Mouse (Mus musculus): ENCODE measurements around the gene Prph.
A peak's percentile ranks its signal among the peaks of the same experiment; 100 is the strongest.

Gene Prph

DNA sequence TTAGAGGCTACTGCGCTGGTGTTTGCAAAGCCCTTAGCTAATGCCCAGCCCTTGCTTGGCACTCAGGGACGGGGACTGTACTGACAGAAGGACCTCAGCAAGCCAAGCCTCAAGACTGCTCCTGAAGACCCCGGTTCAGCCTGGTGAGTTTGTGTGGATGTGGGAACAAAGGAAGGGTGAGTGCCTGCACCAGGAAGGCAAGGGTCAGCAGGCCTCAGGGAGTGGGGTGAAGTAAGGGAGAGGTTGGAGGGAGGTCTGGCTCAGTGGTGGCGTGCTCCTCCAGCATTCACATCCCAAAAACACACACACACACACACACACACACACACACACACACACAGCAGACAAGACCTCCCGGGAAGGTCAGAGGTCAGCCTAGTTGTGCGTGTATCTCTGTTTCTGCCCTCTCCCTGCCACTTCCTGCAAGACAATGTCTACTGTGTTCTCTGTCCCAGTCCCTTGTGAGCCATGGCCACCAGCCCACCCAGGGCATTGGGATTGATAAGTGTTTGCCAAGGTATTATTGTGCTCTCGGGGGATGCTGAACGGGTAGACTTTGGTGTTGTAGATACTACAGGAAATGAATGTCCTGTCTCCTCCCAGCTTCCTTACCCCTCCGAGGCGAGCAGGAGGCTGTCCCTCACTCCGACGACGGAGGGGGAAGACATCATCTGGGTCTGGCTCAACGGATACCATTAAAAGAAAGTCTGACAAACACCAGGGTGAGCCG, 23.4 kb downstream of the Prph start:
- DNase-seq, result no peak

DNA sequence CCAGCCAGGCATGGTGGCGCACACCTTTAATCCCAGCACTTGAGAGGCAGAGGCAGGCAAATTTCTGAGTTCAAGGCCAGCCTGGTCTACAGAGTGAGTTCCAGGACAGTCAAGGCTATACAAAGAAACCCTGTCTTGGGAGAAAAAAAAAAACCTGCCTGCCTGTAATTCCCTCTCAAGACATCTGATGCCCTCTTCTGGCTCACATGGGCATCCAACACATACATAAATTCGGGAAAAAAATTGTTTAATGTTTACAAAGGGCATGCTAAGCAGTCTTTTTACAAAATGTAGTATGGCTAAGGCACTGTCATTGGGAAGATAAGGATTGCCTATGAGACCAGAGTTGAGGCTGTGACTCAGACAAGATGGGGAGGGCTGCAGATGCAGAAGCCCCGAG, 24.8 kb downstream of the Prph start:
- DNase-seq, result no peak

DNA sequence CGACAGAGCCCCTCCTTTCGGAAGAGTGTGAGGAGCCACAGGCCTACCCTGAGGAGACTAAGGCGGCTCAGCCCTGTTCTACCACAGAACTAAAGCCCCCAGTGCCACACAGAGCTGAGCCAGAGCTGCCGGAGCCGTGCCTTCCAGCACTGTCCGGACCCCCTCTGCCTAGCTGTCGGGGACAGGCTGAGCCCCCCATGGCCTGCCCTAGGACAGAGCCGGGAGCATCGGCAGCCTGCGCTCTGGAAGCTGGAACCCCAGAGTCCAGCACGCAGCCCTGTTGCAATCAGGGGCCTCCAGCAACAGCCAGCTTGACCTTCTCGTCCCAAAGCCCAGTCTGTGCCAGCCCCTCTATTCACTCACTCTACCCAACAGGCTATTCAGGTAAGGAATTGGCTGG, 27.3 kb downstream of the Prph start:
- DNase-seq, result no peak

DNA sequence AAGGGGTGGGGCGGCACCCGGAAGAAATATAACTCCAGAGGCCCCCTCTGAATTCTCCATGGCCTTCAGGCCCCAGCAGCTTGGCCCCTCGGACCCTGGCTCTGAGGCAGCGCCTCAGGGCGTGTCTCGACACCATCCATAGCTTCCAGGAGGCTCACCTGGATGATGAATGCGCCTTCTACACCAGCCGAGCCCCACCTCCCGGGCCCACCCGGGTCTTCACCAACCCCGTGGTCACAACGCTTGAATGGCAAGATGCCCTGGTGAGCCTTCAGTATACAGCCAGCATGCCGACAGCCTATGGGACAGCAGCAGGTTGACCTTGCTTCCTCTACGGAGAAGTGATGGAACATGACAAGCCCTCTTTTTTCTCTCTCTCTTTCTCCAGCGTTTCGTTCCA, 27.9 kb downstream of the Prph start:
- no peak for DNase-seq

DNA sequence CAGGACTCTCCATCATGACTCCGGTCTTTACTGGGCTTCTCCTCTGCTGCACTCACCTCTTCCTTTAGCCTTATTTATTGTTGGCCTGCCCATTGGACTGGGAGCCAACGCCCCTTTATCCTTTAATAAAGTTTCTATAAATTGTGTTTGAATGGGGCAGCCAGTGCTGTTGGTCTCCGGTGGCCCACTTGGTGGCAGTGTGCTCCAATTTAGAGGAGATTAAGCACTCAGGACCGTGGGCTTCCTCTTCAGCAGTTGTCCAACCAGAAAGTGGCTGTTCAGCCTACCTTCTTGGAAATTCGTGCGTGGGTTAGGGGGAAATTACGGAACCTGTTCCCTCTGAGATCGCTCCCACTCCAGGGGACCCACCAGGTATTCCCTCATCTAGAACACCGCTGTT, 28.3 kb downstream of the Prph start:
- peak; percentile 70 for DNase-seq

DNA sequence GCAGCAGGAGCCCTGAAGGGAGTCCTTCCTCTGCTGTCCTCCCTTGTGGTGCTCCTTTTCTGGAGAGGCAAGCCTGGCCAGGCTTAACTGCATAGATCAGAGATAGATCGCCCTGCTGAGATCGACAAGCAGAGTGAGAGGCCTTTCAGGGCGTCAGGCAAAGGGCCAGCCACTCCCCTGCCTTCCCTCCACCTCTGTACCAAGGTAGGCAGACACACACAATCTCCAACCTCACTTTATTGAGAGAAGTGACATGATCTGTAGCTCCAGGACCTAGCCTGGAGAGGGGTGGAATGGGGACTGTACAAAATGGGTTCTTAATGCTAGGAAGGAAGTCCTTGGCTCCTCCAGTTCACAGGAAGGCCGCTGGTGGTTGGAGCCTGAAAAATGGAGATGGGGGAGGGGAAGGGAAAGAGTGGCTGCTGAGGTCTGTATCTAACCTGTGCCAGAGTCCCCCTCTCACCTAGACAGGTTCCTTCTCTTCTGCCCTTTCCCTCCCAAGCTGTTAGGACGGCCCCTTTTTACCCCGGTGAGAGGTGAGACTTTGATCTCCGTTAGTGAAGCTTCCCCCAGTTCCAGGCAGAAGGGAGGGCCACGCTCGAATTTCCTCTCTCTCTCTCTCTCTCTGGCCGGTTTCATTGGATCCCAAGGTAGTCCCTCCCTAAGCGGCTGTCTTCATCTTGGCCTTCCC, 29.0 kb downstream of the Prph start:
- DNase-seq, result no peak

DNA sequence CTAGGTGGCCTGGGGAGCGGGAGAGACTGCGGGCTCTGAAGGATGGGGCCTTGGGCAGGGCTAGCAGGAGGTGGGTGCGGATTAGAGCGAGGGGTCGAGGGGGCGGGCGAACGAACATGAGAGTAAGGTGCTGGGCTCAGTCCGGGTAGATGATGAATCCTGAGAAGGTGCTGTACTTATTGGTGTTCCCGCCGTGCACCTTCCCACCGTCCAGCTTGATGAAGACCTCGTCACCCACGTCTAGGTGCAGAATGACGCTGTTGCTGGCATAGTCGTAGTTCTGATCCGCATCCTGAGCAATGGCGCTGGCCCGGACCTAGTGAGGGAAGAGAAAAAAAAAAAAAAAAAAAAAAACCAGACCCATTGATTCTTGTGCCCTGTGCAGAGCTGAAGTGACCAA, 29.6 kb downstream of the Prph start:
- DNase-seq, result no peak

DNA sequence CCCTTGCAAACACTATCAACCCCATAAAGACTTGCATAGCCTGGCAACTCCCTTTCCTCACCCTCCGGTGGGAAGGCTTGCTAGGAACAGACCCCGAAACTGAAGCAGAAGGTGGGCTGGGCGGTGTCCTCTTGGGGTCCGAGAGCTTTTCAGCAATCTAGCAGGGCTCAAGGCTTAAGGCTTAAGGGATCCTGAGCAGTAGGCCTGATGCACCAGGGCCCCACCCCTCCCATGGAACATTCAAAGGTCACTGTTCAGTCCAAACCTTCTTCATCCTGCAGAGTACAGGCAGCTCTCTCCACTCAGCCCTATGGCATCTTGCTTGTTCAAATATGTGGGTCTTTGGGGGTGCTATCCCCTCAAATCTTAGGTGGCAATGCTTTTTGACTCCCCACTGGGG, 31.0 kb downstream of the Prph start:
- DNase-seq, result no peak

DNA sequence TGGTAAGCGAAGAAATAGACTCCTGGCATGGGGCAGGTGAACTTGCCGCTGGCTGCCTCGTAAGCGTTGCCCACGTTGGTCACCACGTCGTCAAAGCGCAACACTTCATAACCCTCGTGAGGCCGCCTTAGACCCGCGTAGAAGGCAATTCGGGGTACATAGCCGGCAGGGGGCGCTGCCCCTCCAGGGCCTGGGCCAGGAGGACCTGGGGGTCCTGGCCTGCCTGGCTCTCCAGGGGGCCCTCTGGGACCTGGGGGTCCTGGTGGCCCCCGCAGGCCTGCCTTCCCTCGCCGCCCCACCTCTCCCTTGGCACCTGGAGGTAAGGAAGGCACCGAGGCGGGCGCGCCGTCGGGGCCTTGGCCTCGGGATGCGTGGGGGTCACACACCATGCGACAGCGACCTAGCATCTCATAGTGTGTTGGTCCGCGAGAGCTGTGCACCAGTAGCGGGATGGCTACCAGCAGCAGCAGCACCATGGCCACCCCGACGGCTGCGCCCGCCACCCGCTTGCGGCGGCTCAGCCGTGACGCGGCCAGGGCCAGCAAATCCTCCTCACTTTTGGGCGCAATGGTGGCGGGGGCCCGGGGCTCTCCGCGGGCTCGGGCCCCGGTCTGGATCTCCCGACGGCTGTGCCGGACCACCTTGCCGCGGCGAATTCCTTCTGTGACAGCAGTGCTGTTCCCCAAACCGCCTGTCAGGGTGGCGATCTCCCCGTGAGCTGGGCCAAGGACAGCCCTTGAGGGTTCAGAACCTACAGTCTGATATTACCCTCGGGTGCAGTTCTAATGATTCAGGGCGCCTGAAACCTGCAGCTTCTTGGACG, 32.5 kb downstream of the Prph start, which contains the start of gene C1ql4:
Gene C1ql4, minus strand, starts transcription at position 565 of the 823 bp plus-strand sequence.
- DNase-seq, result peak; percentile 50

DNA sequence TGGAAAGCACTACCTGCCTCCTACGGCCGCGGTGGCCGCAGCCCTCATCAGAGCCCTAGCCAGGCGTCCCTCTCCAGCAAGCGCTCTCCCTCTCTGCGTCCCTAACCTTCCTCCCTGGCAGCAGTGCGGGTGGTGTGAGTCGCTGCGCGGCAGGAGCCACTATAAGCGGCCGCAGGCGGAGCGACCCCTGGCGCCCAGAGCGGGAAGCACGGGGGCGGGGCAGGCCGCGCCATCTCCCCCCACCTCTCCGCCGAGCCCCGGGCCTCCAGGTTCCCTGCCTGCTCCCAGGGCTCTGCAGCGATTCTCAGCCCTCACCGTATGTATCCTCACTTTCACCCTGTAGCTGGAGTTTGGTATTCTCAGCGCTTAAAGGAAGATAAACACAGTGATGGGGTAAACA, 33.3 kb downstream of the Prph start:
- peak; percentile 86 for DNase-seq

DNA sequence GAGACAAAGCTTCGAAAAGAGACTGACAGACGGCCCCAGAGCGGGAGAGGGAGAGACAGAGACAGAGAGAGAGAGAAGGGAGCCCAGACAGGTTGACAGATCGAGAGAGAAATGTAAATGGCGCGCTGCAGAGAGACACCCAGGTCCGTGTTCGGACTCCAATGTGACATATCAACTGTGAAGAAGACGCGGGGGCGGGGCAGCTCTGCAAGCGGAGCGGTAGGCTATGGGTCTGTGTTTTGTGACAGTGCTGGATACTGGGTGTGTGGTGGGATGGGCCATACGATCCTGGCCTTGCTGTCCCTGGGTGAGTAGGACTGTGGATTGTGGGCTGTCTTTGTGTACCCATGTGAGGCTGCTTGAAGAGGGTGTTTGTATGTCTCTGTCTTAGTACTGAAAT, 34.1 kb downstream of the Prph start:
- DNase-seq, result no peak

DNA sequence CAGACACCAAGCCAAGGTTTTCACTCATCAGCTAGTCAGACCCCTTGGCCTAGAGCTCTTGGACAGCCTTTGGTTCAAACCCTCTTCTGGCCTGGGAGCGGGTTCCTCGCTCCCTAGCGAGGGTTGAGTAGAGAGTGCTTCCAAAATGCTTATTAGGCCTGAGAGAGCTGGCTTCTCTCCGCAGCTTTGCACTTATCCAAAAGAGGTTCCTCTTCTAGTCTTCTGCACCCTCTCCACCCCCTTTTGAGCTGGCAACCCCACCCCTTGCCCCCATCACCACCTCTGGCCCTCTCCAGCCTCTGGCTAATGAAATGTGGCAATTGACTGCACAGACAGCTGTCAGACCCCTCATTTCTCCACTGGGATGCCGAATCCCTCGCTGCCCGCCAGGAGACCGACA, 37.9 kb downstream of the Prph start, which contains the start of gene Dnajc22:
Gene Dnajc22, plus strand, starts transcription at position 301 of the 400 bp plus-strand sequence.
- DNase-seq, result no peak

DNA sequence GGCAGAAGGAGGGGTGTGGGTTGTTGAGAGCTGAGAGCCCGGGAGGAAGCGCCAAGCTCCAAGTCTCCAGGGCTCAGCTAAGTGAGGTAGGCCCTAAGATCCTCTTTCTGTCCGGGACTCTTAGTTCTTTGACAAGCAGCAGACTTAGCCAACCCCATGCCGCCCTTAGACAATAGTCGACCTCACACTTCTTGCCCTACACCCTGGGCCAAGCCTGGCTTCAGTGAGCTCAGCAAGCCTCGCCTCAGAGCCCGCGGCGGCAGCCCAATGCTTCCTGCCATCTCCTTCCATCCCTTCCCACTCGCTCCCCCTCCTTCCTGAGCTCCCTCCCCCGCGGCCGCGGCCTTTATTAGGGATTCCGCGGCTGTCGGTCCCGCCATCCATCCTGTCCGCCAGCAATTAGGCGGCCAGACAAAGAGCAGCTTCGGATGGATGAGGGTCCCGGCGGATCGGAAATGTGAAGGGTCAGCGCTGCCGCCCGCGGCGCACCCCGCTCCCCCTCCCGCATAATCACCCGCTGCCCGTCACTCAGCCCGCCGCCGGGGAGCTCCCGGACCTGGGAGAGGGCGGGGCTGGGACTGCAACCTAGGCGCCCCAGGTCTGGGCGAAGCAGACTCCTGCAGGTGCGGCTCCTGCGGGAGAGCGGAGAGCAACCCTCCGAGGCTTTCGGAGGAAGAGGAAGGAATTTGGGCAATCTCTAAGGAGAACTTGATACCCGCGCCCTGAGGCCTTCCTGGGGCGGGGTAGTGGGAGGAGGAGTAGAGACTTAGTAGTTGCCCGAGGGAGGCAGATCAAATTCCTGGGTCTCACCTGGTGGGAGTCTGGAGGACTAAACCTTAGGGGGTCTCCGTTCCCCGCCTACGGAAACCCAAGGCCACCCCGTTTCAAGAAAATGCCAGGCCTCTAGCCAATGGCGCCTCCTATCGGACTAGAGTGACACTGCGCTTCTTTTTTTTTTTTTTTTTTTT, 38.6 kb downstream of the Prph start:
- DNase-seq, result peak; percentile 28

DNA sequence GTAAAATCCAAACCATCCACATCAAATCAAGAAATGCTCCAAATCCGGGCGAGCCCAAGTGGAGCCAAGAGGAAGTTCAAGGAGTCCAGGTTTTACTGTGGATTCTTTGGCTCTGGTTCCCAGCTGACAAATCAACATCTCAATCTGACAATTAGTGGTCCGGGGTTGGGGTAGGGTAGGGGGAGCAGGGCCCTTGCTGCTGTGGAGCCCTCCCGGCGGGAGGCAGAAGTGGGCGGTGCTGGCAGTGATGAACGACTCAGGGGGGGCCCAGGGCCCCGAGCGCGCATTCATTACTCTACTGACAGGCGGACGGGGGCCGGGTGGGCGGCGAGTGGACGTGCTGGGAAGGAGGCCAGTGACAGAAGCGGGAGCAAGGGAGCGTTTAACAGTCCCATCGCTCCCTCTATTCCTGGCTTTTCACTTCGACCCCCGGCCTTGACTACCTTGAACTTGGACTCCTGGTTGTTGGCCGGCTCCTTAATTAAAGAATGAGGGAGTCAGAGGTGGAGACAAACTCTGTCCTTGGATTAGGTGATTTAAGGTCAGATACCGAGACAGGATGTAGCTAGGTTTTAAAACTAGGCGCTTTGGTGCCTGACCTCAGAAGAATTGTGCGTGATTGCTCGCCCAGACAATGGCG, 39.8 kb downstream of the Prph start:
- DNase-seq, result no peak

DNA sequence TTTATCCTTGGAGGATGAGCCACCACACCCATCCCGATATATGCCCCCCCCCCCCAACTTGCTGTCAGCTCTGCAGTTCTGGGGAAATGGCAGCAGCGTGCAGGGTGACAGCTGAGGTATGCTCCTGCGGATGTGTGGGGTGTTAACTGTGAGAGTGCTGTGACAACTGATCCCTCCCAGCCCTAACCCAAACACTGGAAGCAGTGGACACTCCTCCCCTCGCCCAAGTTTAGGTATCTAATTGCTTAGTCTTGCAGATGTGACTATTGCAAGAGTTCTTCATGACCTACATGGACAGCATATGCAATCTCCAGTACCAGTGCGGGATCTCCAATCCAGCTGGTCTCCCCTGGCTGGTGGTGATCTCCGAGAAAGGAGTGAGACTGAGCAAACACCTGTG, 40.4 kb downstream of the Prph start:
- no peak for DNase-seq

DNA sequence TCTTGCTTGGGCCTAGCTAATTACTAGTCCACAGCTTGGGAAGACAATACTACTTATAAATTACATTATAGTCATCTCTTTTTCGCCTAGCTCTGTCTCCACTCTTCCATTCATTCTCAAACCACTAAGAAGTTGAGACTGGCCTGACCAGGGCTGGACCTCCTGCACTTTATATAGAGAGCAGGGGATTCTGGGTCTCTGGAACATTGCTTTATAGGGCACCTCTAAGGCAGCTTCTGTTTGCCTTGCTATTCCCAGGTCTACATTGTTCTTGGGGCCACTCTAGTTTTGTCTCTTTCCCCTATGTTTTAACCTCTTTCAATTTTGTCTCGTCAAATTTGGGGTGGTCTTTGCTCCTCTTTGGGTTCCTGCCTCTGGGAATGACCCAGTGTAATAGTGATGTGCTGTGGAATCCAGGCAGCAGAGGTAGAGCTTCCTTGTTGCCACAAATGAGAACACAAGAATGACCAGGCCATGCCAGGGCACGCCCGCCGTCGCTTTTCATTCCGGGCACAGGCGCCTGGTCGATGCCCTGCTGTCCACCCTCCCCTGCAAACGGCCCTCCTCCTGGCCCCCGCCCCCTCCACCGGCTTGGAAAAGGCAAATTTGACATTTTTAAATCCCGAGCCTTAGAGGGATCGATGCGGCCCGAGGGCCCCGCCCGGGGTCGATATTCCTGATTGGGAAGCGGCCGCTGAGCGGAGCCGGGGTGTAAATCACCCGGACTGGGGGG, 41.3 kb downstream of the Prph start:
- DNase-seq, result no peak

DNA sequence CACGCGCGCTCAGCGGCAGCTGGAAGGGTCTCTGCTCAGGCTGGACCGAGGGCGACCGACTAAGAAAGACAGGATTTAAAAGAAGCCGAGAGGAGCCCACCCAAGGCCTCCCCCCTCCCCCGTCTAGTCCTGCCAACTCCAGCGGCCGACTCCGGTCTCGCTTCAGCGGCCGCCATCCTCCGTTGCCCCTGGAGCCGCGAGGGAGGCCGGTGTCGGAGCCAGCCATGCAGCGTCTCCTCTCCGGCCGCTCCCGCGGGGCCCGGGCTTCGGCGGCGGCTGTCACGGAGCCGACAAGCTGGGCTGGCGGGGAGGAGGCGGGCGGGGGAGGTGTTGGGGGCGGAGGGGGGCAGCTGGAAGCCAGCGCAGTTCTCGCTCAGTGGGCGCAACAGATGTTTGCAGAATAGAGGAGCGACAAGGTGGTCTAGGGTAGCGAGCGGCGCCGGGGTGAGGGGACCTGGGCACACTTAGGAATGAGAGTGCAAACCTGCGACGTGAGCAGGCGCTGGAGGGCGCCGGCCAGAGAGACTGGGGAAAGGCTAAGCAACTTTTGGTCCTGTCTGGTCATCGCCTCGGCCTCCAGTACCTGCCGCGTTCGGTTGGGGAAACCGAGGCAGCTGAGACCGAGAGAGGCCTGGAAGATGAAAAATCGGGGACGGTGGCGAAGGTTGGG, 42.0 kb downstream of the Prph start:
- DNase-seq, result no peak

DNA sequence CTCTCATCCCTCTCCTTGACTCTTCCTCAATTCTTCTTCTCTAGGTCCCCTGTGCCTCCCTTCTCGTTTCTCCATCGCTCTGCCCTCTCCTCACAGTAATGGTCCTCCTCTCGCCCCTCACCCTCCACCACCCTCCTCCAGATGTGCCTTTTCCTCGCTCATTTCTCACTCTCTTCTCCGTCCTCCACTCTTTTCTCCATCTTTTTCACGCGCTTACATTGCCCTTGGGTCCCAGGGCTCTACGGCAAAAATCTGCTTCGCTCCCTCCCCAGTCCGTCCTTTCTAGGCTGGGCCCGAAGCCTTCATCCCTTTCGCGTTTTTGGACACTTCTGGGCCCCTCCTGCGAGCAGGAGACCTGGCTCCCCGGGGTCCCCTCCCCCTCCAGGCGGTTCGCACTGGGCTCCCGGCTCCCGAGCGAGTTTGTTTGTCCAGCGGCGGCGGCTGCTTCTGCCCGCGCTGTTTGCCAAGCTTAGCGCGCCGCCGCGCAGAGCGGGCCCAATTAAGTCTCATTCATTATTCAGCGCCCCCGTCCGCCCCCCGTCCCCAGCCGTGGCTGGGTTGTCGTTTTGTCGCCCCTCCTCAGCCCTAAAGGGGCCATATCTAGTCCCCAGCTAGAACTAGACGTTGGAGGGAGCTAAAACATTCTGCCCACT, 43.0 kb downstream of the Prph start:
- peak; percentile 45 for DNase-seq

DNA sequence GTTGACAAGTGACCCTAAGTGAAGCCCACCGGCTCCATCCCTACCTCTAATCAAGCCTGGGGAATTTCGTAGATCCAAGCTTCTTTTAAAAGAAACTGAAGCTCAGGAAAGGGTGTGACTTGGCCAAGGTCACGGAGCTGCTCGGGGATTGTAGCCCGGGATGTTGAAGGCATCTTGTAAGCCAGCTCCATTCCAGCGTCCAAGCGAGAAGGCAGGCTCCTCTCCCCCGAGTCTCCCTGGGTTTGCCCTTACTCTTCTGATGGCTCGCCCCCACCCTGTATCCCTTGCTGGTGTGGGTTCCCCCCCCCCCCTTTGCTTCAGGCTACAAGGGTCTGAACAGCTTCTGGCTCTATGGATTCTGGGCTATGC, 43.5 kb downstream of the Prph start:
- DNase-seq, result no peak

DNA sequence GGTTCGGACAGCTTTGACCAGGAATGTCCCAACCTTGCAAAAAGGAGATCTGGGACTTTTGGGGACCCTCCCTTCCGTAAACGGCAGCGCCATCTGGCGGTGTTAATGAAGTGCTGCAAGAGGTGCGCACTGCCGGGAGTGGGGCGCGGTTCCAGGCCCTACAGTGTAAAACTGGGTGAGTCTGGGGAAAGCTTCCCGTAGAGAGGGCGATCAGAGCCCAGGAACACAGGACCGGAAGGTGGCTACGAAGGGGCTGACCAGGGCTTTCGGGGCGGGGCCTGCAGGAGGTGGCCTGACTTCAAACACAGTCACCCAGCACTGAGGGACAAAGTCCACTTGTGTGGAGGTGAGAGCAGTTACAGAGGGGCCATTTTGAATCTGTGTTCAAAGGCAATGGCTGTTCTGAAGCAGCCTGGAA, 44.2 kb downstream of the Prph start:
- peak; percentile 76 for DNase-seq

Data from lung, postnatal 14 days (tissue).